Mouse (Mus musculus): ENCODE measurements around the gene Adh4. TPM values are rescaled to one million over a fixed set of nuclear protein-coding genes. Genes with fewer than 3 reads are reported as not detected.
"Not testable (repeated sequence)": the region's sequence is repeated elsewhere in the genome, so short reads cannot be mapped to it uniquely, and the experiment has no call there.

Adh4 gene
- polyA plus RNA-seq, 1 experiment from 2014 or later, result not detected

GRCm38 (mm10) chr3:138464573-138465147 is 49.4 kb downstream of the Adh4 start:
- ATAC-seq (replicated peaks; ENCODE audit: low FRiP score, low read depth) (no peak), DNase-seq (ENCODE audit: low spot score) (no peak)
- TF ChIP-seq CTCF (IDR thresholded peaks at IDR 0.05; ENCODE audit: low read depth), result no peak
- Histone ChIP-seq H3K4me1 (replicated peaks; ENCODE audit: insufficient read depth, low read length) (no peaks in the 10 kb centered on the region), H3K4me3 (replicated peaks; ENCODE audit: low read depth, low read length) (no peak overlapping the region), H3K27me3 (ENCODE audit: insufficient read depth, low read length) (no peaks in the 10 kb centered on the region), H3K9ac (ENCODE audit: low read depth, low read length) (no peak overlapping the region), H3K4me2 (ENCODE audit: low read length) (no peak overlapping the region), H3K36me3 (ENCODE audit: insufficient read depth, low read length) (peaks cover 49% of the 10 kb centered on the region), H3K9me3 (replicated peaks; ENCODE audit: low read length) (no peaks in the 10 kb centered on the region), H3K27ac (no peak overlapping the region)
- WGBS, result 62% methylated on average over 16 of the region's 16 CpGs

DNA sequence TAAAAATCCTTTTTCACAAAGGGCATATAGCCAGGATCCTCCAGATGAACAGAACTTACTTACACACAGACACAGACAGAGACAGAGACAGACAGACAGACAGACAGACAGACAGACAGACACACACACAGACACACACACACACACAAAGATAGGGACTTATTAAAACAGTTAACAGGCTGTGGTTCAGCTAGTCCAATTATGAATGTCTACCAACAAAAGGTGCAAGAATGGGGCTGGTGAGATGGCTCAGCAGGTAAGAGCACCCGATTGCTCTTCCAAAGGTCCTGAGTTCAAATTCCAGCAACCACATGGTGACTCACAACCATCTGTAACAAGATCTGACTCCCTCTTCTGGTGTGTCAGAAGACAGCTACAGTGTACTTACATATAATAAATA is 51.4 kb downstream of the Adh4 start:
- H3K9me3 ChIP-seq (replicated peaks; ENCODE audit: low read length); H3K27ac ChIP-seq; H3K4me1 ChIP-seq (replicated peaks; ENCODE audit: insufficient read depth, low read length); H3K4me2 ChIP-seq (ENCODE audit: low read length); DNase-seq (ENCODE audit: low spot score); H3K4me3 ChIP-seq (replicated peaks; ENCODE audit: low read depth, low read length); H3K9ac ChIP-seq (ENCODE audit: low read depth, low read length); H3K27me3 ChIP-seq (ENCODE audit: insufficient read depth, low read length); ATAC-seq (replicated peaks; ENCODE audit: low FRiP score, low read depth): not testable (repeated sequence)
- WGBS, result 92% methylated on average over 1 of the region's 1 CpGs
- peaks cover 39% of the 10 kb centered on the region for H3K36me3 ChIP-seq (ENCODE audit: insufficient read depth, low read length)

DNA sequence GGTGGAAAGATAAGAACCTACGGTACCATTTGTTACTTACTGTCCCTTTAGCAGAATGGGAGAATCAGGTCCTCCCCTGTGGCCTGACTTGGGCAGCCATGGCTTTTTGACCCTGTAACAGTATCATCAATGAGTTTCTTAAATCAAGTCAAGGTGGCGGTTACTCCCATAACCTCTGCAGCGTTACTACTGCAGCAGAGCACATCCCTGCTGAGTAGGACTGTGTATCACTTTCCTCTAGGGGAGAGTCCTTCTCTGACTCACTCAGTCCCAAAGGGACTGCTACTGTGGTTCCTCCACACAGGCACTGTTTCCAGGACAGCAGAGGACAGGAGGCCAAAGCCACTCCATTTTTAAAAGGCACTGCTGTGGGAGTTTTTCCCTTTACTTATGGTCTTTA is 55.8 kb downstream of the Adh4 start:
- Histone ChIP-seq H3K36me3 (ENCODE audit: insufficient read depth, low read length) (peaks cover 21% of the 10 kb centered on the region), H3K4me2 (ENCODE audit: low read length) (no peak overlapping the region), H3K9ac (ENCODE audit: low read depth, low read length) (no peak overlapping the region), H3K27me3 (ENCODE audit: insufficient read depth, low read length) (no peaks in the 10 kb centered on the region), H3K9me3 (replicated peaks; ENCODE audit: low read length) (no peaks in the 10 kb centered on the region), H3K4me1 (replicated peaks; ENCODE audit: insufficient read depth, low read length) (no peaks in the 10 kb centered on the region), H3K27ac (no peak overlapping the region), H3K4me3 (replicated peaks; ENCODE audit: low read depth, low read length) (no peak overlapping the region)
- TF ChIP-seq CTCF (IDR thresholded peaks at IDR 0.05; ENCODE audit: low read depth), result no peak
- ATAC-seq (replicated peaks; ENCODE audit: low FRiP score, low read depth) (peak; percentile 25; the same call in 1 of the 2 replicates), DNase-seq (ENCODE audit: low spot score) (peak; percentile 61)
- WGBS, result 33% methylated on average over 3 of the region's 3 CpGs

DNA sequence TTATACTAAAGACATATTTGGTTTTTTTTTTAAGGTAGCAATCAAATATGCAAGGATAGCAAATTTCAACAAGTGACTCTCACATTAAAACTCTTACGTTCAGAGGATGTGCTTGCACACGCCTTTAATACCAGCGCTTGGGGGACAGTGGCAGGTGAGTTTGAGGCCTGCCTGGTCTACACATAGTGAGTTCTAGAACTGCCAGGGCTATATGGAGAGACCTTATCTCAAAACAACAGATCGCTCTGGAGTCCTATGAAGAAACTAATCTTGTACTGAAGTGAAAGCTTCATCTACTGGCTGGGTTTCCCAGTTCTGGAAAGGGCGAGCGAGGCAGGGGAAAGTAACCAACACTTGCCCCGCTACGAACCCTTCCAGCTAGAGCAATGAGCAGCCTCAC is 64.2 kb downstream of the Adh4 start:
- 93% methylated on average over 8 of the region's 8 CpGs for WGBS
- H3K4me3 ChIP-seq (replicated peaks; ENCODE audit: low read depth, low read length), result no peak overlapping the region
- H3K27ac ChIP-seq, result no peak overlapping the region
- no peak overlapping the region for H3K9ac ChIP-seq (ENCODE audit: low read depth, low read length)
- no peak overlapping the region for H3K4me2 ChIP-seq (ENCODE audit: low read length)
- peaks cover 11% of the 10 kb centered on the region; the same call in 1 of the 2 replicates for H3K36me3 ChIP-seq (ENCODE audit: insufficient read depth, low read length)
- no peaks in the 10 kb centered on the region for H3K4me1 ChIP-seq (replicated peaks; ENCODE audit: insufficient read depth, low read length)
- no peak for DNase-seq (ENCODE audit: low spot score)
- no peaks in the 10 kb centered on the region for H3K9me3 ChIP-seq (replicated peaks; ENCODE audit: low read length)
- ATAC-seq (replicated peaks; ENCODE audit: low FRiP score, low read depth), result no peak
- no peaks in the 10 kb centered on the region for H3K27me3 ChIP-seq (ENCODE audit: insufficient read depth, low read length)
- no peak for TF ChIP-seq CTCF (IDR thresholded peaks at IDR 0.05; ENCODE audit: low read depth)

Other genes starting within 250 kb of the Adh4 start
- 0.14 and 0.40 TPM in 2 replicates for gene 4930579F01Rik, start 221.6 kb upstream of the Adh4 start, polyA plus RNA-seq (2015; fragmentation: Nextera tagmentation; extraction: Ambion mirVana)
- 0.55 and 0.88 TPM in 2 replicates for gene Adh7, start 197.7 kb upstream of the Adh4 start, polyA plus RNA-seq (2015; fragmentation: Nextera tagmentation; extraction: Ambion mirVana)
- 147 and 160 TPM in 2 replicates for gene Adh1, start 154.5 kb upstream of the Adh4 start, polyA plus RNA-seq (2015; fragmentation: Nextera tagmentation; extraction: Ambion mirVana)
- gene Adh6a, start 102.2 kb upstream of the Adh4 start, polyA plus RNA-seq (2015; fragmentation: Nextera tagmentation; extraction: Ambion mirVana), result 0.83 and 0.91 TPM in 2 replicates
- 0.54 and 0.75 TPM in 2 replicates for gene Adh6b, start 73.7 kb upstream of the Adh4 start, polyA plus RNA-seq (2015; fragmentation: Nextera tagmentation; extraction: Ambion mirVana)
- gene Adh5, start 27.6 kb downstream of the Adh4 start, polyA plus RNA-seq (2015; fragmentation: Nextera tagmentation; extraction: Ambion mirVana), result 280 and 288 TPM in 2 replicates
- gene Metap1, start 74.0 kb downstream of the Adh4 start, polyA plus RNA-seq (2015; fragmentation: Nextera tagmentation; extraction: Ambion mirVana), result 40.2 and 41.4 TPM in 2 replicates
- 240 and 259 TPM in 2 replicates for gene Eif4e, start 110.7 kb downstream of the Adh4 start, polyA plus RNA-seq (2015; fragmentation: Nextera tagmentation; extraction: Ambion mirVana)